Mouse (Mus musculus): Measurements from ENCODE around the gene U2af1l4.

The U2af1l4 gene

GRCm38 (mm10) chr7:30563117-30563905 is at the start of gene U2af1l4, which contains the start of the genes Gm49396 and Psenen:
U2af1l4 (plus strand) TSS chr7:30563301.
Gm49396 (plus strand) TSS chr7:30563344.
Psenen (minus strand) TSS chr7:30563627.
- DNase-seq, result peak; percentile 96 to 97

GRCm38 (mm10) chr7:30515003-30515760 is 47.9 kb upstream of the U2af1l4 start:
- DNase-seq, result peak in 1 of 2 experiments; percentile 18

- DNase-seq, result no peak
Observed at GRCm38 (mm10) chr7:30518325-30518724, 44.8 kb upstream of the U2af1l4 start.

- DNase-seq, result peak in 1 of 2 experiments; percentile 18
Observed at GRCm38 (mm10) chr7:30520396-30520795, 42.7 kb upstream of the U2af1l4 start.

GRCm38 (mm10) chr7:30520856-30521255 is 42.2 kb upstream of the U2af1l4 start:
- no peak for DNase-seq

GRCm38 (mm10) chr7:30522871-30523270 is 40.2 kb upstream of the U2af1l4 start:
- DNase-seq, result no peak

GRCm38 (mm10) chr7:30524487-30524886 is 38.6 kb upstream of the U2af1l4 start:
- no peak for DNase-seq

- DNase-seq, result no peak
Observed at GRCm38 (mm10) chr7:30525954-30526353, 37.1 kb upstream of the U2af1l4 start.

GRCm38 (mm10) chr7:30526399-30526798 is 36.7 kb upstream of the U2af1l4 start:
- DNase-seq, result no peak

GRCm38 (mm10) chr7:30526981-30527380 is 36.1 kb upstream of the U2af1l4 start:
- no peak for DNase-seq

GRCm38 (mm10) chr7:30531291-30531815 is 31.7 kb upstream of the U2af1l4 start:
- DNase-seq, result no peak

- DNase-seq, result peak; percentile 67 to 68
Observed at GRCm38 (mm10) chr7:30532931-30533330, 30.2 kb upstream of the U2af1l4 start.

- DNase-seq, result no peak
Observed at GRCm38 (mm10) chr7:30533941-30534632, 29.0 kb upstream of the U2af1l4 start.

GRCm38 (mm10) chr7:30534633-30535577 is 28.2 kb upstream of the U2af1l4 start, which contains the start of gene Arhgap33:
Arhgap33 (minus strand) TSS chr7:30535060.
- peak; percentile 94 to 96 for DNase-seq

GRCm38 (mm10) chr7:30540572-30540971 is 22.5 kb upstream of the U2af1l4 start:
- no peak for DNase-seq

GRCm38 (mm10) chr7:30544327-30544726 is 18.8 kb upstream of the U2af1l4 start:
- DNase-seq, result no peak

- no peak for DNase-seq
Observed at GRCm38 (mm10) chr7:30549880-30550279, 13.2 kb upstream of the U2af1l4 start.

GRCm38 (mm10) chr7:30550603-30551002 is 12.5 kb upstream of the U2af1l4 start:
- no peak for DNase-seq

- DNase-seq, result no peak
Observed at GRCm38 (mm10) chr7:30551445-30552101, 11.5 kb upstream of the U2af1l4 start.

GRCm38 (mm10) chr7:30552102-30553020 is 10.7 kb upstream of the U2af1l4 start, which contains the start of the genes Hspb6 and Proser3:
Hspb6 (plus strand) TSS chr7:30552178.
Proser3 (minus strand) TSS chr7:30552299.
- peak; percentile 98 for DNase-seq

All from kidney, adult 8-10 months (tissue).